Mouse (Mus musculus) forebrain, embryonic 11.5 days (tissue): ENCODE data around the gene Gm28557. TPM values are rescaled to one million over a fixed set of nuclear protein-coding genes. Genes with fewer than 3 reads are reported as not detected.

ENCODE experiments used
- ATAC-seq: fragments of 200-750 bp; cut with Nextera tagmentation; replicated peaks from 2 replicates; pipeline ENCODE4 v1.8.0; 2017; ENCODE audit warnings: moderate TSS enrichment; ENCODE audit not compliant: low FRiP score
- DNase-seq: peaks from one replicate; pipeline ENCODE4 v3.0.0-alpha.2; 2017; ENCODE audit warnings: low spot score
- H3K27ac ChIP-seq: fragments of 300-500 bp; sonication (generic); 2 replicates; pipeline ENCODE4 v1.5.1; 2014; ENCODE audit warnings: low read depth, low read length
- H3K27me3 ChIP-seq: fragments of 300-500 bp; sonication (generic); 2 replicates; pipeline ENCODE4 v1.6.1; 2014; ENCODE audit warnings: mild to moderate bottlenecking, low read length, mixed read lengths; ENCODE audit not compliant: control insufficient read depth, insufficient read depth
- H3K36me3 ChIP-seq: fragments of 300-500 bp; sonication (generic); 2 replicates; pipeline ENCODE4 v1.6.1; 2014; ENCODE audit warnings: mild to moderate bottlenecking, low read length, moderate library complexity, mixed read lengths; ENCODE audit not compliant: control insufficient read depth, insufficient read depth
- H3K4me1 ChIP-seq: fragments of 300-500 bp; sonication (generic); replicated peaks from 2 replicates; pipeline ENCODE4 v1.6.1; 2014; ENCODE audit warnings: low read length, mixed read lengths; ENCODE audit not compliant: control insufficient read depth, insufficient read depth
- H3K4me2 ChIP-seq: fragments of 300-500 bp; sonication (generic); 2 replicates; pipeline ENCODE4 v1.6.1; 2014; ENCODE audit warnings: low read depth, mild to moderate bottlenecking, low read length, moderate library complexity, mixed read lengths; ENCODE audit not compliant: severe bottlenecking
- H3K4me3 ChIP-seq: fragments of 300-500 bp; sonication (generic); 2 replicates; pipeline ENCODE4 v1.5.1; 2014; ENCODE audit warnings: low read depth, low read length
- H3K9ac ChIP-seq: fragments of 300-500 bp; sonication (generic); 2 replicates; pipeline ENCODE4 v1.6.1; 2014; ENCODE audit warnings: low read length
- H3K9me3 ChIP-seq: fragments of 300-500 bp; sonication (generic); 2 replicates; pipeline ENCODE4 v1.6.1; 2016; ENCODE audit warnings: low read length, mixed read lengths; ENCODE audit not compliant: control insufficient read depth
- WGBS: fragments of 180-500 bp; shearing (Covaris S2); extraction: QIAGEN DNeasy Blood & Tissue Kit; methylation state at CpG from one replicate; pipeline ENCODE4 v1.1.7; 2014; 5-methylcytosine and 5-hydroxymethylcytosine counted together
- polyA plus RNA-seq: library from polyadenylated mRNA; unstranded; fragments of >200 nt; fragmentation: Nextera tagmentation; extraction: Ambion mirVana; gene quantifications from 2 replicates; pipeline ENCODE4 v1.2.1, GENCODE M21; 2014

Gene Gm28557
- polyA plus RNA-seq, 1 experiment from 2014 or later = 2.9 TPM

DNA sequence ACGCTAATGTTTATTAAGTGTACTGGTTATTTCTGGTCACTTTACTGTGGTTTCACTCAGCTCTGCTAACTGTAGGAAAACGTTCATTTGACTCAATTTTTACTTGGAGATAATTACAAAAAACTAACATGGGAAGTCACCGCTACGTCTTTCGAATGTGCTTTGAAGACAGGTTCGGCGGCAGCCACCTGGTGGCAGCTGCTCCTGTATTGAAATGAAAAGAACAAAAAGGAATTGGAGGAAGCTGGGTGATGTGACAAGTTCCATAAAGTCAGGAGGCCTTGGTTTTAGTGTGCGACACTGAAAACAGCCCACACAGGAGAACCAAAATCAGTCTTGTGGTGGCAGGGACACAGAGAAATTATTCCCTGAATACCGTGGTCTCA lies 410 bp upstream of the Gm28557 start:
- H3K9me3 ChIP-seq = no peaks in the 10 kb centered on the region
- 5% methylated on average over 9 of the region's 9 CpGs for WGBS
- DNase-seq (no peak), ATAC-seq (peak; percentile 54; the same call in 1 of the 2 replicates)
- H3K36me3 ChIP-seq = no peaks in the 10 kb centered on the region
- peak overlapping the region; percentile 44 for H3K4me3 ChIP-seq
- peak overlapping the region; percentile 3; the same call in 1 of the 2 replicates for H3K9ac ChIP-seq
- H3K4me2 ChIP-seq = peak overlapping the region; percentile 38
- H3K27me3 ChIP-seq = no peaks in the 10 kb centered on the region
- no peak overlapping the region for H3K27ac ChIP-seq
- no peaks in the 10 kb centered on the region; the same call in 1 of the 2 replicates for H3K4me1 ChIP-seq

DNA sequence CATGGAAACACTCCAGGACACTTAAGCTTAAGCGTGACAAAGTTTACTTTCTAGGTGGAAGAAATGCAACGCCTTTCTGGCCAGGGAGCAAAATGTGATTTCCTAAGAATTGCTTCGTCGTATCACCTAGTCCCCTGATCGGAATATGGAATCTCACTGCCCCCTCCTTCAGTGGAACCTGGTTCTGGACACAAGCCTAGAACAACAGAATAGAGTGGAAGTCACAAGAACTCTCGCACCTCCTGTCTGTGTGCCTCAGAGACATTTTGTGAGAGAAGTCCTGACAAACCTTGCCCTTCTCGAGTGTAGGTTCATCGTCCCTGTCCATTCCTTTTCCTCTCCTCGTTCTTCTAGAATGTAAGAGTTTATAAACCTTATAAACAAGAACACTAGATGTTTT lies 723 bp downstream of the Gm28557 start:
- H3K4me2 ChIP-seq = peak overlapping the region; percentile 80
- peak overlapping the region; percentile 75 for H3K9ac ChIP-seq
- ATAC-seq (peak; percentile 4; the same call in 1 of the 2 replicates), DNase-seq (no peak)
- H3K36me3 ChIP-seq = no peaks in the 10 kb centered on the region
- H3K9me3 ChIP-seq = no peaks in the 10 kb centered on the region
- no peak overlapping the region for H3K27ac ChIP-seq
- peak overlapping the region; percentile 44 for H3K4me3 ChIP-seq
- 70% methylated on average over 9 of the region's 9 CpGs for WGBS
- H3K27me3 ChIP-seq = no peaks in the 10 kb centered on the region
- no peaks in the 10 kb centered on the region; the same call in 1 of the 2 replicates for H3K4me1 ChIP-seq

DNA sequence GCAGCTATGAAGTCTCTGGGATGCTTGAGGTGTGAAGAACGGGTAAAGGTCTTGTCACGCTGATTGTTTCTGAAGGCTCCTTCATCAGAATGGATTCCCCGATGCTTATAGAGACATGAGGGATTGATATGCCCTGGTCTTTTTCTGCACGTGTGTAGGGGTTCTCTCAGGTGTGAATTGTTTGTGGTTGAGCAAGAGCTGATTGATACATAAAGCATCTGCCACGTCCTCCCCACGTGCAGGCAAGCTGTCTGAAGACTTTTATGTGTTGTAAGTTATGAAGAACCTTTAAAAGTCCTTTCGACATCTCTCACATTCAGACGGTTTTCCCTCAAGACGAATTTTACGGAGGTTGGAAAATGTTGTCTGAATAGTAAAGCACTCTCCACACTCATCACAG lies 10.5 kb downstream of the Gm28557 start, which contains the start of gene Zfp708:
TSS of gene Zfp708 (minus strand) at position 101 of the 400 bp plus-strand sequence.
- ATAC-seq = no peak
- Histone ChIP-seq H3K27ac (no peak within 1 kb of the TSS), H3K4me2 (no peak within 1 kb of the TSS), H3K9ac (no peak within 1 kb of the TSS), H3K4me1 (no peaks in the 10 kb centered on the region), H3K36me3 (no peaks in the 10 kb centered on the region), H3K27me3 (no peaks in the 10 kb centered on the region), H3K9me3 (no peaks in the 10 kb centered on the region), H3K4me3 (no peak within 1 kb of the TSS)
- 90% methylated on average over 10 of the region's 10 CpGs for WGBS
- no peak for DNase-seq

DNA sequence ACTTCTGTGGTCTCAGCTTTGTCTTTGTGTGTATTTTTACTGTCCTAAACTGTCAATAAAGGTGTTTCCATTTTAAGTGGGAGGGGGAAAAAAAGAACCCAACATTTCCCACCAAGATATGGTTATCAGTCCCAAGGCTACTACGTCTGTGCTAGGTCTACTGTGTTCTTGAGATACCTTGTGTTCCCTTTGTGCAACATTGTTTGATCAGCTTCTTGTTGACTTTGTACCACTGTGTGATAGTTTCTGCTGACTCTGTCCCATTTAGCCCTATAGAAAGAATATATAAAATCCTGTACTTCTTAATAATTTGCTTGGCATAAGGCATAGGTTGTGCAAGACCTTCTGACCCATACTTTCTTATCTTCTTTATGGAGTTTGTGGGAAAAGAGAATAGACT lies 18.2 kb downstream of the Gm28557 start:
- H3K9ac ChIP-seq = no peak overlapping the region
- no peak for ATAC-seq
- no peak for DNase-seq
- H3K36me3 ChIP-seq = no peaks in the 10 kb centered on the region
- no peak overlapping the region for H3K27ac ChIP-seq
- H3K4me3 ChIP-seq = no peak overlapping the region
- no peaks in the 10 kb centered on the region for H3K27me3 ChIP-seq
- H3K9me3 ChIP-seq = no peaks in the 10 kb centered on the region
- no peak overlapping the region for H3K4me2 ChIP-seq
- H3K4me1 ChIP-seq = no peaks in the 10 kb centered on the region
- 90% methylated on average over 1 of the region's 1 CpGs for WGBS

DNA sequence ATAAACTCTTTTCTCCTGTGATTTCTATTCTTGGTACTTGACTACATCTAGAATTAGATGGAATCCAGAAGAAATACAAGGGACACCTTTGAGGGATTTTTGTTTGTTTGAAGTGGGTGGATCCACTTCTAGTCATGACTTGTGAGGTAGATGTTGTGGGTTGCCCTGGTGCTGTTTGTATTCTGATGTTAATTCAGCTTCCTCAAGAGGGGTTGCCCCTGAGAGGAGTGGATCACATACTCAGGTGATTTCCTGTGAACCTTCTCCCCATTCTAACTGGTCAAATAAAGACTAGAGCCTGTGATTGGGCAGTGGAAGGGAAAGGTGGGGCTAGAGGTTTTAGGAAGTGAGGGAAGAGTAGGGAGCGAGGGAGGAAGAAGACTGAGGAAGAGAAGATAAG lies 26.5 kb downstream of the Gm28557 start:
- no peaks in the 10 kb centered on the region for H3K36me3 ChIP-seq
- no peaks in the 10 kb centered on the region for H3K4me1 ChIP-seq
- H3K27ac ChIP-seq = no peak overlapping the region
- H3K27me3 ChIP-seq = no peaks in the 10 kb centered on the region
- DNase-seq (no peak), ATAC-seq (no peak)
- H3K4me3 ChIP-seq = no peak overlapping the region
- H3K9me3 ChIP-seq = no peaks in the 10 kb centered on the region; the same call in 1 of the 2 replicates
- no peak overlapping the region for H3K9ac ChIP-seq
- no peak overlapping the region for H3K4me2 ChIP-seq
- 64% methylated on average over 1 of the region's 1 CpGs for WGBS

DNA sequence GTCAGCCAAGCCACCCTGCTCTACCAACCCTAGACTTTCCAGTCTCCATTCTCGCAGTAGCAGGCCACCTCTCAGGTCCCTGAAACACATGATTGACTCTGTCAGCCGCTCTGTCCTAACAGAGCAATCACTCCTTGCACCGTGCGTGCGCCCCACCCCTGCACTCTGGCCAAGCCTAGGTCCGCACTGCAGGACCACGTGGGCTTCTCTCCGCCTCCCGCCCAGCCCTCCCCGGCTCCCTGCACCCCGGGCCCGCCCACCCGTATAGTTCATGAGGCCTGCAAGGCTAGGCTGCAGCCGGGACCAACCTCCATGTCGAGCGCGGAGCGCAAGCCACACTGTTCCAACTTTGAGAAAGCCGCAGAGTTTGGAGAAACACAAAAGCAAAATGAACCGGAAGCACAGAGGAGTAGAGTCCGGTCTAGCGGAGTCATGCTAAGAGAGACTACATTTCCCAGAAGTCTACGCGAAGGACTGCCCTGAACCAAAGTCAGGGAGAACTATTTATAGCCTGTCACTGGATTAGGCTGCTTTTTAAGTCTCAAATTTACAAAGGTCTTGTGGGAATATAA lies 27.2 kb downstream of the Gm28557 start:
- Histone ChIP-seq H3K9ac (peak overlapping the region; percentile 57), H3K36me3 (no peaks in the 10 kb centered on the region), H3K4me1 (no peaks in the 10 kb centered on the region), H3K9me3 (no peaks in the 10 kb centered on the region; the same call in 1 of the 2 replicates), H3K27ac (peak overlapping the region; percentile 55), H3K4me2 (peak overlapping the region; percentile 59), H3K27me3 (no peaks in the 10 kb centered on the region), H3K4me3 (peak overlapping the region; percentile 55)
- peak; percentile 99 for ATAC-seq
- 0% methylated on average over 24 of the region's 24 CpGs for WGBS
- peak; percentile 86 for DNase-seq

DNA sequence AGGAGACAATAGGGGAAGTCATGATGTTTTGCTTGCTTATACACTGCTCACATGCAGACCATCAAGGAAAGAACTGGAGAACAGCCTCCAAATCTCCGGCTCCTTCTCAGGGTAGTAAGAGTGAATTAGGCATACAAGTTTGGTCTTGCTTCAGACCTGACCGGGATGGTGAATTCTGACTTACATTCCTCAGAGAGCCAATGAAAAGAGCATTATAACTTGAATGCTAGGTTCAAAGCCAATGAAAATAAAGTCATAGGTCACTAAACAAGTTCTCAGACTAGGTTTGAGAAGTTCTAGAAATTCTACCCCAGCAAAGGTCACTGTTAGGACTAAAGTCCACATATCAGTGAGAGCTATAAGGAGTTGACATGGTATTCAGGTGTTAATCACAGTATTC lies 31.2 kb downstream of the Gm28557 start:
- Histone ChIP-seq H3K4me2 (no peak overlapping the region), H3K27me3 (no peaks in the 10 kb centered on the region), H3K27ac (no peak overlapping the region), H3K36me3 (peaks cover 18% of the 10 kb centered on the region), H3K4me3 (no peak overlapping the region), H3K4me1 (no peaks in the 10 kb centered on the region), H3K9ac (no peak overlapping the region), H3K9me3 (peaks cover 6% of the 10 kb centered on the region; the same call in 1 of the 2 replicates)
- DNase-seq = no peak
- ATAC-seq = no peak
- WGBS = 90% methylated on average over 2 of the region's 2 CpGs

DNA sequence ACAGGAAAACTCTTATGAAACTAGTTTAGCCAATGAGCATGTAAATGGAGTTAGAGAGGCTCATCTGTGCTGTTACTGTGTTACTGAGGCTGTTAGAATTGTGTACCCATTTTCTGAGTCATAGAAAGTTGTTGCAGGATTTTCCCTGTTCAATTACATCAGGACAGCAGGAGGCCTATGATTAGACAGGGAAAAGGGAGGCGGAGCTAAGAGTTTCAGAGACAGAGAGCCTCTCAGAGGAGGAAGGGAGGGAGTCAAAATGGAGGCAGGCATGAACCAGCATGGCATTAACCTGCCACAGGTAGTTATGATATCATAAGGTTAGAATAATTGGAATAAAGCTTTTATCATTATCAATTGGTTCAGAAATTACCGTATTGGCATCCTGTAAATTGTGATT lies 35.6 kb downstream of the Gm28557 start:
- Histone ChIP-seq H3K4me3 (no peak overlapping the region), H3K27ac (no peak overlapping the region), H3K36me3 (peaks cover 37% of the 10 kb centered on the region), H3K9me3 (peaks cover 23% of the 10 kb centered on the region), H3K9ac (no peak overlapping the region), H3K27me3 (no peaks in the 10 kb centered on the region), H3K4me1 (no peaks in the 10 kb centered on the region), H3K4me2 (no peak overlapping the region)
- DNase-seq (no peak), ATAC-seq (no peak)
- 94% methylated on average over 2 of the region's 2 CpGs for WGBS

DNA sequence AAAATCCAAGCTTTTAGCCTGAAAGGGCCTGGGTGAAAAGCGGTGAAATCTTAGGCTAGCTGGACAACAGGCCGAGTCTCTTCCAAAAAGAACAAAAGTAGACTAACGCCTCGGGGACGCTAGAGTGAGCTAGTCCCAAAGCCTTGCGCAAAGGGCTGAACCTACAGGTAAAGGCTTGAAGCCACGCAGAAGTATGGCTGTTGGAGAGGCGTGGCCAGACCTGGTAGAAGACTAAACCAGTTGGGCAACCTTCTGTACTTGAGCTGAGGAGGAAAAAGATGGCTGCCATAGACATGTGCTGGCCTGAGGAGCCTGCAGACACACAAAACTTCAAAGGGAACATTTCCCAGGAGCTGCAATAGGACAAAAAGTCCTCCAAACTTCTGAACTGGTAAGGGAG lies 43.0 kb downstream of the Gm28557 start:
- no peak for ATAC-seq
- Histone ChIP-seq H3K4me2 (no peak overlapping the region), H3K36me3 (peaks cover 10% of the 10 kb centered on the region), H3K4me1 (no peaks in the 10 kb centered on the region), H3K27me3 (no peaks in the 10 kb centered on the region), H3K27ac (no peak overlapping the region), H3K9ac (no peak overlapping the region), H3K9me3 (peaks cover 12% of the 10 kb centered on the region), H3K4me3 (no peak overlapping the region)
- no peak for DNase-seq
- WGBS = 81% methylated on average over 8 of the region's 8 CpGs
